Mouse (Mus musculus) common myeloid progenitor, adult 5-6 weeks (primary cell): Measurements from ENCODE around the gene Ppp1ca. TPM values are rescaled to one million over a fixed set of nuclear protein-coding genes. Genes with fewer than 3 reads are reported as not detected.

Experiments
- ATAC-seq: replicated peaks from 2 replicates; pipeline ENCODE4 v1.8.0; 2016; ENCODE audit warnings: low read depth, mild to moderate bottlenecking, moderate TSS enrichment, inconsistent platforms; ENCODE audit not compliant: poor library complexity, severe bottlenecking
- total RNA-seq: library from RNA; stranded (forward); fragments of 200-1000, 187-1606 nt; gene quantifications from 2 replicates; pipeline ENCODE4 v1.2.3, GENCODE M21; 2017

Gene Ppp1ca
- total RNA-seq, 1 experiment from 2014 or later: 450 TPM

- ATAC-seq: peak; percentile 84
These were observed 15.1 kb downstream of the Ppp1ca start for GRCm38 (mm10) chr19:4206971-4207370.

DNA sequence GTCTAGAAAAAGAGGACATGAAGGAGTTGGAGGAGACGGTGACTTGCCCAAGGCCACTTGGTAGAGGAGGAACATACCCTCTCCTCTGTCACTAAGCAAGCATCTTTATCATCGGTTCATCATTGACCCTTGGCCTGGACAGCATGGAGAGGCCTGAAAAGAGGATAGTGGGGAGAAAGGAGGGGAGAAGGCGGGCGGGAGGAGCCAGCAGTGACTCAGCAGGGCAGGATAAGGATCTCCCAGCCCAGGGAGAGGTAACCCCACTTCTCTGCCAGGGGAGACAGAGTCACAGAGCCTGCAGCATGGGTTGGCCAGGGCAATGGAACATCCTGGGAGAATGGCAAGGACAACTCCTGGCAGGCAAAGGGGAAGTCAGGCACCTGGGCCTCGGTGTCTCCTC is 16.7 kb downstream of the Ppp1ca start:
- no peak for ATAC-seq

DNA sequence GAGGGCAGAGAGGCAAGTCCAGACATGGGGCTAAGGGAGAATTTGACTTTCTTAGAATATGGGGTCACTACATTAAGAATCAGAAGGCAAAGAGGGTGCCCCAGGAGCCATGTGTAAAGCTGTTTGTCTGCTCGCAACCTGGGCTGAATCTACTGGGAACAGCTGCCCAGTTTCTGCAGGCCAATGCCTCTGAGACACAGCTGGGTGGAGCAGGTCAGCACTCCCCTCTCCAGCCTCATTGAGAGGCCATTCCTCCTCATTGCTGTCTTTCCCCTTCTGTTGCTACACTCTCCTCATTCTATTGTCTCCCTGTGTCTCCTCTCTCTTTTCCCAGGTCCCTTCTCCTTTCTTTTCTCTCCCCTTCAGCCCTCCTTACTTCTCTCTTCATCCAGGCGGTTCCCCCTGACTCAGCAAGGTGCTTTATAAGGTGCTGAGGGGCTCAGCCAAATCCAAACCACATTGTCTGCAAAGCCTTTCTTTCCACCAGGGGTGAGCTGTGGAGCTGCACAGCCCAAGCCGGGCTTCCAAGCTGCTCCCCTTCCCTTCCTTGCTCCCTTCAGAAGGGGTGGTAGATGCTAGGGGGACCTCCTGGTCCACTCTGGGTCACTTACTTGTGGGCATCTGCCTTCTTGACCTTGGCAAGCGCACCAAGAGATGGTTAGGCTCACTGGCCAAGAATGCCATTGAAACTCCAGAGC is 20.2 kb downstream of the Ppp1ca start:
- ATAC-seq: no peak

DNA sequence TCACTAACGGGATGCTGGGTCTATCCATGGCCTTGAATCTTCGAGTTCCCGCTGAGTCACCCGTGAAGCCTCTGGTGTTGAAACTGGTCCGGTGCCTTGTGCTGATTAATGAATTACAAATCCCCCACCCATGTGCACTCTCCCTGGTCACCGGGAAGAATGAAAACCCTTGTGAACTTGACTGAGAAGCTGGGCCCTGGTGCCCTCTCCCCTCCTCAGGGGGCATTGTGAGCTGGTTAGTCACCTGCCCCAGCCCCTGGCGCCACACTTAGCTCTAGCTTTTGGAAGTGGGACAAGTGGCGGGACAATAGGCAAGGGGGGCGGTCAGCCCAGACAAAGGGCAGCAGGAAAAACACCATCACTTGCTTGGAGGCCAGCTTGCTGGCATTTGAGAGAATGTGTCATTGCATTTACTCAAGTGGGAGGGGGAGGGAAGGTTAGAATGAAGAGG is 21.7 kb downstream of the Ppp1ca start:
- ATAC-seq: peak; percentile 37

GRCm38 (mm10) chr19:4214071-4214770 is 22.4 kb downstream of the Ppp1ca start, which contains the start of the genes Clcf1 and AC109138.7:
Gene Clcf1, plus strand, starts transcription at chr19:4214238.
Gene AC109138.7, plus strand, starts transcription at chr19:4214357.
- 0 out of 2 replicates have a peak, but pooled peaks have one; percentile 30 for ATAC-seq

DNA sequence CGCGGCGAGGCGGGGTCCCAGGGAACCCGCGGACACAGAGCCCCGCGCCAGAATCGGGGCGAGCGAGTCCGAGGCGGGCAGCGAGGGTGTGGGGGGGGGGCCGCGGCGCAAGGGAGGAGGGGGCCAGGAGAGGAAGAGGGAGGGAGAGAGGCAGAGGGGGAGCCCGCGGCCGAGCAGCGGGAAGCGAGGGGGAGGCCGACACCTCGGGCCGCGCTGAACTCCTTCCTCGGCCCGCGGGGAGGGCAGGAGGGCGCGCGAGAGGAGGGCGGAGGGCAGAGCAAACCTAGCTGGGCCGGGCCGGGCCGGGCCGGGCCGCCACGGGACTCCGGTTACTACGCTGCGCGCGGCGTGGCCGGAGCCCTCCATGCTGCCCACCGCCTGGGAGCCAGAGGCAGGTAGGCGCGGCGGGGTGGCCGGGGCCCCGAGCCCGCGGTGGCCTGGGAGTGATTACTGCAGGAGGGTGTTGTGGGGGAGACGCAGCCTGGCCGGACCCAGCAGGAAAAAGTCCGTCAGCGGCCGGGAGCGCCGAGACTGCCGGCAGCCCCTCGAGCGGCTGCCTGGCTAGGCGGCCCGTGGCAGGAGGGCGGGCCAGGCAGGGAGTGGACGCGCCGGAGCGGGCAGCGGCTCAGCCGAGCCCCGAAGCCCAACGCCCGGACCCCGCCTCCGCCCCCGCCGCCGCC is 23.0 kb downstream of the Ppp1ca start:
- ATAC-seq: no peak

GRCm38 (mm10) chr19:4215451-4215840 is 23.6 kb downstream of the Ppp1ca start:
- ATAC-seq: no peak

- no peak for ATAC-seq
These were observed 24.3 kb downstream of the Ppp1ca start for GRCm38 (mm10) chr19:4216041-4216685.

DNA sequence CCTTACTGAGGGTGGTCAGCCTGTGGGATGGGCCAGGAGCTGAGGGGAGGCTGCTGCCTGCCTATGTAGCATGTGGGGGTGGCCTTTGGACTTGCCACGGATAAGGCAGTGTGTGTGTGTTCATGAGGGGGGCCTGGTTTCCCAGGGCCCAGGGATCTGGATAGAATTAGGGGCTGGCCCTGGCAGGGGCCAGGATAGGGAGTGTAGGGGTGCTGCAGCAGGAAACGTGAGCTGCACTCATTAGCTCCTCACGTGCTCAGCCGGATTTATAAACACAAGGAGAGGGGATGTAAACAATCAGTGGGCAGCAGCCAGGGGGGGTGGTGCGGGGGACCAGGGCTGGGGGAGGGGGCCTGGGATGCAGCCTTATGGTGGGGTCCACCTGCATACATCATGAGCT is 25.3 kb downstream of the Ppp1ca start:
- no peak for ATAC-seq

GRCm38 (mm10) chr19:4217855-4218254 is 26.0 kb downstream of the Ppp1ca start:
- ATAC-seq: no peak

GRCm38 (mm10) chr19:4218293-4218692 is 26.4 kb downstream of the Ppp1ca start:
- no peak for ATAC-seq

DNA sequence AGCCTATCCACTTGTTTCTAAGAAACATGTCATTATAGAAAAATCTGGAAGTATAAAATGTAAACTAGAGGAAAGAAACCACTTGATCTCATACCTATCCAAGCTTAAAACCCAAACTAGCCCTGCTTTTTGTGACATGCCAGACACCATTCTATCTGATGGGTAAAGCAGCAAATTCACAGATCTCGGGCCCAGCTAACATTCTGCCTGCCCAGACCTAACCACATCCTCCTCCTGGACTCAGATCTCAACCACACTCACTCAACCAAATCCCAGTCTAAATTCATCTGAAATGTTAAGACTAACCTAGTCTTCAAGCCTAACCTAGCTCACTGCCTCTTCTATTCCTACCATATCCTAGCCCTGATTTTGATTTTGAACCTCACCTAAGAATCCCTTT is 26.9 kb downstream of the Ppp1ca start:
- ATAC-seq: peak; percentile 23; the same call in 1 of the 2 replicates

GRCm38 (mm10) chr19:4219943-4220342 is 28.1 kb downstream of the Ppp1ca start:
- ATAC-seq: no peak

- no peak for ATAC-seq
These were observed 28.6 kb downstream of the Ppp1ca start for GRCm38 (mm10) chr19:4220416-4220815.

DNA sequence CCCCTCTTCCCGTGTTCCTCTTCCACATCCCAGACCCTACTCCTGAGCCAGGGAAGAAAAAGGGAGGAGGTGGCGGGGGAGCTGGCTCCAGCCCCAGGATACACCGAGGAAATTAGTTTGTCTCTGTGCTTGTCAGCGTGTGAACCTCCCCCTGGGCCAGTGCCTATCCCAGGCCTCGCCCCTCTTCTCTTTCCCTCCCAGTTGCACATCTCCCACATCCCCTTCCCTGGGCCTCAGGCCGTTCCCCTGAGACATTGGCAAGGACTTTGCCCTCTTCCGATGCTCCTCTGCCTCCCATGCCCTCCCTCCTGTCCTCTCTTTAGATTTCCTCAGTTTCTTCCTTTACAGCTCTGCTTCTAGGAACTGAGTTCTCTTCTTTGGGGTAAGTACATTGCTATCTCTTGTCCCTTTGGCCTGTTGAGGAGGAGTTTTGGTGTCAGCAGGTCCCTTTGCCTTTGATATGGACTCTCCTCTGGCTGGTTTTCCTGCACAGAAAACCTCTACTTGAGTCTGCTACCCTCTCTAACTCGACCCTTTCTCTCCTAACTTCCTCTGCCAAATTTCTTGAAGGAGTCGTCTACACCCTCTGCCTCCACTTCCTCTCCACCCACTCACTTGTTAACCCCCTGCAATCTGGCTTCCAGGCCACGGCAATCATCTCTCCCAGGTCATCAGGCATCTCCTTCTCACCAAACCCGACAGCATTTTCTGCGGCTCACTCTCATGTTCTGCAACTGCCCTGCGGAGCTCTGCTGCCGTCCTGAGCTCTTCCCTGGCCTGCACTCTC is 29.3 kb downstream of the Ppp1ca start:
- ATAC-seq: no peak; the same call in 1 of the 2 replicates

- ATAC-seq: peak; percentile 61
These were observed 30.3 kb downstream of the Ppp1ca start for GRCm38 (mm10) chr19:4222165-4222564.

GRCm38 (mm10) chr19:4226779-4227178 is 34.9 kb downstream of the Ppp1ca start:
- no peak for ATAC-seq

- no peak for ATAC-seq
These were observed 35.6 kb downstream of the Ppp1ca start for GRCm38 (mm10) chr19:4227446-4227845.

DNA sequence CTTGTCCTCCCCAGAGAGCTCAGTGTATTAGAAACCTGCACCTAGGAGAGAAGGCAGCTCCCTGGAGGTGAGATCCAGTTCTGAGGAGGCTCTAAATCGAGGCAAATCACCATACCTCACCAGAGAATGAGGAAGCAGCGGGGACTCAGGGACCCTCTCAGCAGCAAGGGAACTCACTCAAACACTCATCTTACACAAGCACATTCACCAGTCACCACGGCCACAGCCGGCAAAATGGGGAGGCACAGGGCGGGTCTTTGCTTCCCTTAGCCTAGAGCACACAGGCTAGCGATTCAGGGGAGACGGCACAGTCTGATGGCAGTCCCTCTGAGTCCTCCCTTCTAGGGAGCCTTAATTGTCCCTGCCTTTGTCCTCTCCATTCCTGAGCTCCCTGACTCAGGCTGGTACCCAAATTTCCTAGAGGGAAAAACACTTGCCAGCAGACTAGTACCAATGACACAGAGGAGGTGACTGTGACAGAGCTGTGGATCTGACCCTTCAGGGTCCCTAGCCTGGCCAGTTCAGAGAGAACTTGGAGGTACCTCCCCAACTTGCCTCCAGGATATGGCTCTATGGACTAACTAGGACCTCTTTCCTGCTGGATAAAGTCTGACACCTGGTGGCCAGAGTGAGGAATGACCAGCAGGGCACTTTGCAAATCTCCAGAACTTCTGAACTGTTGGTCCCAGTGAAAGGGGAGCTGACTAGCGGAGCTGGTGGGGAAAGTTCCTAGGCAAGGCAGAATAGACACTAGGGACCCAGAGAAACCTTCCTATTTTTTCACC is 36.2 kb downstream of the Ppp1ca start:
- peak; percentile 52 for ATAC-seq
